Mouse (Mus musculus) midbrain, postnatal 0 days (tissue): ENCODE measurements around the gene Majin. TPM values are rescaled to one million over a fixed set of nuclear protein-coding genes. Genes with fewer than 3 reads are reported as not detected.
A peak's percentile ranks its signal among the peaks of the same experiment; 100 is the strongest.

Experiments
- ATAC-seq: fragments of 200-750 bp; cut with Nextera tagmentation; 2 replicates; pipeline ENCODE4 v1.8.0; 2017; ENCODE audit warnings: moderate number of reproducible peaks, mild to moderate bottlenecking, moderate TSS enrichment, moderate library complexity; ENCODE audit not compliant: low FRiP score
- DNase-seq: peaks from one replicate; pipeline ENCODE4 v3.0.0-alpha.2; 2015; ENCODE audit warnings: low spot score
- H3K27ac ChIP-seq: fragments of 300-500 bp; sonication (generic); 2 replicates; pipeline ENCODE4 v1.5.1; 2014; ENCODE audit warnings: low read depth, mild to moderate bottlenecking, low read length, mixed read lengths
- H3K27me3 ChIP-seq: fragments of 300-500 bp; sonication (generic); 2 replicates; pipeline ENCODE4 v1.6.1; 2014; ENCODE audit warnings: low read length, control low read depth, mixed read lengths; ENCODE audit not compliant: insufficient read depth
- H3K36me3 ChIP-seq: fragments of 300-500 bp; sonication (generic); 2 replicates; pipeline ENCODE4 v1.6.1; 2014; ENCODE audit warnings: low read length, control low read depth, mixed read lengths; ENCODE audit not compliant: insufficient read depth
- H3K4me1 ChIP-seq: fragments of 300-500 bp; sonication (generic); 2 replicates; pipeline ENCODE4 v1.6.1; 2014; ENCODE audit warnings: mild to moderate bottlenecking, control low read depth, antibody characterized with exemption, low read length, mixed read lengths; ENCODE audit not compliant: insufficient read depth
- H3K4me2 ChIP-seq: fragments of 300-500 bp; sonication (generic); 2 replicates; pipeline ENCODE4 v1.6.1; 2014; ENCODE audit warnings: low read depth, mild to moderate bottlenecking, low read length, mixed read lengths; ENCODE audit not compliant: poor library complexity, severe bottlenecking
- H3K4me3 ChIP-seq: fragments of 300-500 bp; sonication (generic); 2 replicates; pipeline ENCODE4 v1.5.1; 2014; ENCODE audit warnings: low read depth, mild to moderate bottlenecking, low read length, moderate library complexity
- H3K9ac ChIP-seq: fragments of 300-500 bp; sonication (generic); replicated peaks from 2 replicates; pipeline ENCODE4 v1.6.1; 2014; ENCODE audit warnings: mild to moderate bottlenecking, low read length, moderate library complexity, mixed read lengths; ENCODE audit not compliant: poor library complexity, severe bottlenecking
- H3K9me3 ChIP-seq: fragments of 300-500 bp; sonication (generic); 2 replicates; pipeline ENCODE4 v1.6.1; 2016; ENCODE audit warnings: low read length, control low read depth
- CTCF ChIP-seq: IDR thresholded peaks from 2 replicates; pipeline ENCODE4 v1.5.1; 2016; ENCODE audit warnings: antibody characterized with exemption, mild to moderate bottlenecking
- WGBS: fragments of 180-500 bp; shearing (Covaris S2); extraction: QIAGEN DNeasy Blood & Tissue Kit; methylation state at CpG from one replicate; pipeline ENCODE4 v1.1.7; 2014; 5-methylcytosine and 5-hydroxymethylcytosine counted together
- polyA plus RNA-seq: library from polyadenylated mRNA; unstranded; fragments of >200 nt; fragmentation: Nextera tagmentation; extraction: Ambion mirVana; gene quantifications from 2 replicates; pipeline ENCODE4 v1.2.1, GENCODE M21; 2015
- total RNA-seq: library from RNA; depleted of rRNA; stranded (reverse); fragments of >200 nt; gene quantifications from 2 replicates; pipeline ENCODE4 v1.2.3, GENCODE M21; 2014

Gene Majin
- total and polyA plus RNA-seq, 2 experiments from 2014 or later, result 0.16 TPM; not detected in 1

DNA sequence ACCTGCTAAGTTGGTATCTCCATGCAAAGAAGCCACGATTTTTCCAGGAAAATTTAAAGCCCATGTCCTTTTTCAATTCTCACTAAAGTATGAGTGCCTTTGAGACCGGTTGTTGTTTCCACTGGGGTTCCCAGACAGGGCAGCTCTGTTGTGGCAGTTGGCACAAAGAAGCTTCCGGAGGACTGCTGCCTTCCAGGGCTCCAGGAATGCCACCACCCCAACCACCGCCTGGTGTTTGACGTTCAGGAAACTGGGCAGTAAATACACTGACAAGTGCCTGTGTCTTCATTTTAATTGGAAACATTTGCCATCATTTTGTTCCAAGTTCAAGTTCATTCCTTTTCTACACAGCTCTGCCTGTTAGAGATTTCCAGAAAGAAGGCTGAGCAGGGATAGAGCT lies 22.5 kb downstream of the Majin start:
- H3K4me1 ChIP-seq, result no peaks in the 10 kb centered on the region
- no peaks in the 10 kb centered on the region for H3K9me3 ChIP-seq
- DNase-seq, result no peak
- no peaks in the 10 kb centered on the region for H3K36me3 ChIP-seq
- no peak overlapping the region for H3K9ac ChIP-seq
- ATAC-seq, result no peak
- no peak overlapping the region for H3K27ac ChIP-seq
- no peaks in the 10 kb centered on the region for H3K27me3 ChIP-seq
- TF ChIP-seq CTCF, result no peak
- no peak overlapping the region for H3K4me2 ChIP-seq
- 65% methylated on average over 5 of the region's 5 CpGs for WGBS
- no peak overlapping the region for H3K4me3 ChIP-seq

GRCm38 (mm10) chr19:6216046-6216705 lies 32.0 kb downstream of the Majin start:
- TF ChIP-seq CTCF, result no peak
- Histone ChIP-seq H3K36me3 (no peaks in the 10 kb centered on the region), H3K9me3 (no peaks in the 10 kb centered on the region), H3K9ac (no peak overlapping the region), H3K27me3 (no peaks in the 10 kb centered on the region), H3K4me2 (no peak overlapping the region), H3K4me3 (no peak overlapping the region), H3K4me1 (no peaks in the 10 kb centered on the region), H3K27ac (no peak overlapping the region)
- WGBS, result 77% methylated on average over 6 of the region's 6 CpGs
- no peak for ATAC-seq
- no peak for DNase-seq

GRCm38 (mm10) chr19:6218606-6219005 lies 34.4 kb downstream of the Majin start:
- Histone ChIP-seq H3K4me3 (no peak overlapping the region), H3K9me3 (no peaks in the 10 kb centered on the region), H3K4me2 (no peak overlapping the region), H3K36me3 (no peaks in the 10 kb centered on the region), H3K27me3 (no peaks in the 10 kb centered on the region), H3K27ac (no peak overlapping the region), H3K4me1 (no peaks in the 10 kb centered on the region), H3K9ac (no peak overlapping the region)
- WGBS, result 74% methylated on average over 6 of the region's 6 CpGs
- no peak for ATAC-seq
- no peak for DNase-seq
- TF ChIP-seq CTCF, result no peak

GRCm38 (mm10) chr19:6226135-6226534 lies 41.9 kb downstream of the Majin start, which contains the start of gene Gpha2:
Gene Gpha2 (plus strand): TSS chr19:6226380.
- no peak for TF ChIP-seq CTCF
- 32% methylated on average over 2 of the region's 2 CpGs for WGBS
- H3K27me3 ChIP-seq, result no peaks in the 10 kb centered on the region
- H3K9ac ChIP-seq, result no peak within 1 kb of the TSS
- DNase-seq, result no peak
- H3K36me3 ChIP-seq, result peaks cover 48% of the 10 kb centered on the region
- H3K4me1 ChIP-seq, result no peaks in the 10 kb centered on the region
- no peak for ATAC-seq
- H3K9me3 ChIP-seq, result no peaks in the 10 kb centered on the region
- no peak within 1 kb of the TSS for H3K27ac ChIP-seq
- H3K4me3 ChIP-seq, result no peak within 1 kb of the TSS
- H3K4me2 ChIP-seq, result no peak within 1 kb of the TSS

GRCm38 (mm10) chr19:6226763-6227162 lies 42.6 kb downstream of the Majin start:
- Histone ChIP-seq H3K27ac (no peak overlapping the region), H3K27me3 (no peaks in the 10 kb centered on the region), H3K9me3 (no peaks in the 10 kb centered on the region), H3K4me3 (no peak overlapping the region), H3K4me1 (no peaks in the 10 kb centered on the region), H3K36me3 (peaks cover 54% of the 10 kb centered on the region), H3K9ac (no peak overlapping the region), H3K4me2 (no peak overlapping the region)
- DNase-seq, result no peak
- WGBS, result 91% methylated on average over 14 of the region's 14 CpGs
- no peak for TF ChIP-seq CTCF
- ATAC-seq, result 0 out of 2 replicates have a peak, but pooled peaks have one; percentile 25

DNA sequence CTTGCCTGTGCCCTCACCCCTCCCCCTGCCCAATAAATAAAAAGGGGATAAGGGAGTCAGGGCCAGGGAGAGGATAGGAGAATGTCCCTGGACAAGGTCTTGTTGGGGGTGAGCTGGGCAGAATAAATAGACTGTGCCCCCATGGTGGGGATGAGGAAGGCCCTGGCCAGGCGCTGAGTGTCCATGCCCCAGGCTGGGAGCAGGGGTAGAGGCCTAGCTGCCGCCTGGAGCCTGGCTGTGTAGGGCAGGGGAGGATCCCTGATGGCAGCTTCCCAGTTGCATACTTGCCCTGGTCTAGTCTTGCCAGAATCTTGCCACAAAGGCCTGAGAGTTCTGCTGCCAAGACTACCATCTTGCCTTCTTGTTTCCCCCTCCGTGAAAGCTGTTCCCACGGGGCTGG lies 43.7 kb downstream of the Majin start:
- Histone ChIP-seq H3K27me3 (no peaks in the 10 kb centered on the region), H3K27ac (no peak overlapping the region), H3K4me1 (no peaks in the 10 kb centered on the region), H3K4me3 (no peak overlapping the region), H3K9ac (no peak overlapping the region), H3K36me3 (peaks cover 64% of the 10 kb centered on the region), H3K4me2 (no peak overlapping the region), H3K9me3 (no peaks in the 10 kb centered on the region)
- no peak for TF ChIP-seq CTCF
- ATAC-seq (no peak), DNase-seq (no peak)
- 88% methylated on average over 3 of the region's 4 CpGs for WGBS
